Mouse (Mus musculus): ENCODE results near the gene Cd2ap.

The Cd2ap gene

DNA sequence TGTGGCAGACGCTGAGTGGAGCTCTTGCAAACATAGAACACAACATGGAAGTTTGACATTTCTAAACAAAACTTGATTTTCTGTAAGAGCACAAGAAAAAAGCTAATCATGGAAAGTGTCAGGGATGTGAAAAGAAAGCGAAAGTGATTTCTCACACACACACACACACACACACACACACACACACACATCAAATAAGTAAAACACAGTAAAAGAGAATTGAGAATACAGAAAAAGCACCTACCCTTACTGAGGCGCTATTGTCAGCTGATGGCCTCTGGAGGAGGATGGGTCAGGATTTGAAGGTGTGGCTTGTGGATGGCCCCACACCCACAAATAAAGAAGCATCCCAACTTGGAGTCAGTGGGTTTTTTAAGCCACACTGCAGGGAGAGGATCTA lies 19.0 kb downstream of the Cd2ap start:
- peak; percentile 57 for DNase-seq

DNA sequence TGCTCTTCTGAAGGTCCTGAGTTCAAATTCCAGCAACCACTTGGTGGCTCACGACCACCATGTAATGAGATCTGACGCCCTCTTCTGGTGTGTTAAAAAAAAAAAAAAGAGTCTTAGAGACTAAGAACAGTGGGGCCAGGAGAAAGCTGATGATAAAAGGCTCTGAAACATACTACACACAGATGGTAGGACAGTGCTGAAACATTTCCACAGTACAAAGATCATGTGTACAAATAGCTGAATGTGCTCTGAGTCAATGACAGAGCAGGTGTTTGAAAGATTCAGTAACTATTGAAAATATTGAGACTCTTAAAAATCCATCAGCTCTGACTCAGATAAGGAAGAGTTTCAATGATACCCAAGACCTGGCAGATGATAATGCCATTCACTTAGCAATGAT lies 29.4 kb downstream of the Cd2ap start:
- DNase-seq, result no peak

DNA sequence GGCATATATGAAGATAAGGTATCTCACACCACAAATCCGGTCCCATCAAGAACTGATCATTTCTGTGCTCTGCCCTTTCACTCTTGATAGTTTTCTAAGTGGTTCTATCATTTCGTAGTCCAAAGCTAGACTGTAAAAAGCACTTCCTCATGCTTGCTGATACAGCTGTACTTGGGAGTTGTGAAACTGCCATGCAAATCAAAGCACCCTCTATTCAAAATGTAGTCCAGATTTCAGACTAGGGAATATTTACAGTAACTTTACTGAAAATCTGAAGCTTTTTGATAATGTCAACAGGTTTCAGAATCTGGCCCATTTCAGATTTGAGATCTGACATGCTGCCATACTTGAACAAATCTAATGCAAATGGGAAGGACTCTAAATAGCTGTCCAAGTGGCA lies 39.3 kb downstream of the Cd2ap start:
- DNase-seq, result no peak

DNA sequence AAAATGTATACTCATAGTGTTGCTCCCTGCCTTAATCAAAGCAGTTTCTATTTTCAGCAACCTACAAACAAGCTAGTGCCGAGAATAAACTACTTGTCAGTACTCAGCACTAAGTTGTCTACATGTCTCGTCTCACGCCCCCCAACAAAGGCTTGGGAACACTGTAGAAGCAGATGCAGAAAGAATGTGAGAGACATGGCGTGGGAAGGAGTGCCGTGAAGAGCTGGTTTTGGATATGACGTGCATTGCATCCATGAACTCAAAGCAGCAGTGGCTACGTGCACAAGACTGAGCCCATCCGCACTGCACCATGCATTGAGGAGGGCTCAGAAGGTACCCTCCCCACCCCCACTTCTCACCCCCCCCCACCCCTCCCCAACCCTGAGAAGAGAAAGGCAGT lies 53.7 kb downstream of the Cd2ap start:
- DNase-seq, result no peak

DNA sequence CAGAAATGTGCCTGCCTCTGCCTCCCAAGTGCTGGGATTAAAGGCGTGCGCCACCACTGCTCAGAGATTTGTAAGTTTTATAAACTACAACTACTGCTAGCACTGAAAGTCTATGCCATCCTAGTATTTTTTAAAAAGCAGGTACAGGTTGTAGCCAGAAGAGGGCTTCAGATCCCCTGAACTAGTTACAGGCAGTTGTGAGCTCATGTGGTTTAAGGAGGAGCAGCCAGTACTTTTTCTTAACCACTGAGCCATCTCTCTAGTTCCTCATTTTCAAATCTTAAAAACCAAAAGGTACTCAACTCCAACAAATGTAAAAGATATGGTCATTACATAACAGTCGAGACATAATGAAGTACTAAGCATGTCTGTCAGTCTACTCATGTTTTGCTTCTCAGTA lies 61.1 kb downstream of the Cd2ap start:
- DNase-seq, result no peak

DNA sequence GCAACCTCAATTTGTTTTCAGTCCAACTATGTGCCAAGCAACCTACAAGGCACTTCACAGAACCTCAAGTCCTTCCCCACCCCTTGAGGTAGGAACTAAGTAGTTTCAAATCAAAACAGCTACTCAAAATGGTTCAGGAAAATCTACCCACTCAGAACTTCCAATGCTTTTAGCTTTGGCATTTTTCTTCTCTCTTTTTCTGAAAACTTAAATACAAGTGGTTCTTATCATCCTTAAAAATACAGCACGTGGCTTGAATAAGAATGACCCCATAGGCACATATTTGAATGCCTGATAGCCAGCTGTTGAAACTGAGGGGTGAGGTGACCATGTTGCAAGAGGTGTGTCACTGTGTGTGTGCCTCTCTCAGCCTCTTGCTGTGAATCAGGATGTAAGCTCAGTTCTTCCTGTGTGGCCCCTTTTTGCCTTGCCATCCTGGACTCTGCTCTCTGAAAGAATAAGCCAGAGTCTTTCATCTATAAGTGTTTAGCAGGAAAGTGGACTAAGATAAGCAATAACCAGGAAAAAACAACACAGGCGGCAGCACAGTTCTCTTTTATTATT lies 84.0 kb downstream of the Cd2ap start:
- no peak for DNase-seq

DNA sequence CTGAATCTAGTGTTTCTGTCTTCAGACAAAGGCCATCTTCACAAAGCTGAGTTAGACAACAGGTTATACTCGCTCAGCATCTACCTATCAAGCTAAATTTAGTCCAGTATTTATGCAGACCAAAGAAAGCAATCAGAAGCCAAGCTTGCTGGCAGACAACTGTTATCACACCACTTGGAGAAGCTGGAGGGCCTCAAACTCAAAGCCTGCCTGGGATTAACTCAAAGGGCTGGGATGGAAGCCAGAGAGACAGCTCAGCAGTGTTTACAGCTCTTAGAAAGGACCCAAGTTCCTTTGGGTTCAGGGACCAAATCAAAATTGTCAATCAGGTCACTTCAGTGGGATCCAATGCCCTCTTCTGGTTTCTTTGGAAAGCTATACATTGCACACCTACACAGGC lies 85.7 kb downstream of the Cd2ap start:
- DNase-seq, result no peak

DNA sequence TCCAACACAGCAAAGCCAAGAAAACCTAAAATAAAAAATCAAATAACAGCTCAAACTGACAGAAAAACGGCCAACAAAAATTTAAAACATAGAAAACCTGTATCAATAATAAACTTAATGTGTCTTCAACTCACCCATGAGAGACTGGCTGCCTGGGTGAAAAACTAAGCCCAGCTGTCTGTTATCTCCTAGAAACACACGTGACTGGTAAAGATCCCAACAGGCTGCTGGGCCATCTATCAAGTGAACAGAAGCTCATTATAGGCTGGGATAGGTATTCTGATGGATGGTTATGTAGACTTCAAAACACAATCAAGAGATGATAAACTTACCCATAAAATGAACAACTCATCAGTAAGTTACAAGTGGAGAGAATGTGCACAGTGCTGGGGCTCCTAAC lies 86.7 kb downstream of the Cd2ap start:
- DNase-seq, result no peak

DNA sequence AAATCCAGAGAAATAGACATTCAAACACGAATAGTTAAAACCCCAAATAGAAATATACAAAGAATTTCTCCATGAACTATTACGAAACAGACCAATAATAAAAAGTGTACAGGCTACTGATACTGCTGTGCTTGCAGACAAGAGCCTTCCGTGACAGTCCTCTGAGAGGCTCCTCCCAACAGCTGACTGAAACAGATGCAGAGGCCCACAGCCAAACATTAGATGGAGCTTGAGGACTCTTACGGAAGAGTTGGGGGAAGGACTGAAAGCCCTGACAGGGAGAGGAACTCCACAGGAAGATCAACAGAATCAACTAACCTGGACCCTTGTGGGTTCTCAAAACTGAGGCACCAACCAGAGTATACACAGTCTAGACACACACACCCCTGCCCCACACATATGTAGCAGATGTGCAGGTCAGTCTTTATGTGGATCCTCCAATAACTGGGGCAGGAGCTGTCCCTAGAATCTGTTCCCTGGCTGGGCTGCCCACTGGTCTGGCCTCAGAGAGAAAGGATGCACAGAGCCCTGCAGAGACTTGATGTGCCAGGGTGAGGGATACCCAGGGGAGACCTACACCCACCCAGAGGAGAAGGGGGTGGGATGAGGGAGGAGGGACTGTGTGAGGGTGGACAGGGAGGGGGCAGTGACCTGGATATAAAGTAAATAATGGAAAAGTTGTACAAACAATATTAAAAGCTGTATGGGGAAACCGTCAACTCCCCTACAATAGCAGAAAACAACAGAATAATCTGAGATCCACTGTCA lies 87.6 kb downstream of the Cd2ap start:
- DNase-seq, result peak; percentile 93

DNA sequence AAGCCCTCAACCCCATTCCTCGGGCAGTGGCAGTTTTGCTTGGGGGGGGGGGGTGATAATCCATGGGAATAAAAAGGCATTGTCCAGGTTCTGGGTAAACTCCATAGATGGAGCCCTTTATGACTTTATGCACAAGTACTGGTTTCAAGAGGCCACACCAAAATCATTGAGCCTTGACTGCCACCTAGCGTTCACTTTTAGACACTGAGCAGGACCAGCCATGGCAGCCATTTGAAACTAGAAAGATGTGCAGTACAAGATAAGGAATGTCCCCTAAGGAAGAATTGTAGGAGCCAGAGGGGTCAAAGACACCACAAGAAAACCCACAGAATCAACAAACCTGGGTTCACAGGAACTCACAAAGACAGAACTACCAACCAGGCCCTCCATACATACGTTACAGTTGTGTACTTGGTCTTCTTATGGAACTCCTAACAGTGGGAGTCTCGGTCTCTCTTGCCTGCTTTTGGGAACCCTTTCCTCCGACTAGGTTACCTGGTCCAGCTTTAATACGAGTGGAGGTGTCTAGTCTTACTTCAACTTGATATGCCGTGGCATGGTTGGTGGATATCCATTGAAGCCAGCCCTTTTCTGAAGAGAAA lies 94.2 kb downstream of the Cd2ap start:
- peak; percentile 89 for DNase-seq

DNA sequence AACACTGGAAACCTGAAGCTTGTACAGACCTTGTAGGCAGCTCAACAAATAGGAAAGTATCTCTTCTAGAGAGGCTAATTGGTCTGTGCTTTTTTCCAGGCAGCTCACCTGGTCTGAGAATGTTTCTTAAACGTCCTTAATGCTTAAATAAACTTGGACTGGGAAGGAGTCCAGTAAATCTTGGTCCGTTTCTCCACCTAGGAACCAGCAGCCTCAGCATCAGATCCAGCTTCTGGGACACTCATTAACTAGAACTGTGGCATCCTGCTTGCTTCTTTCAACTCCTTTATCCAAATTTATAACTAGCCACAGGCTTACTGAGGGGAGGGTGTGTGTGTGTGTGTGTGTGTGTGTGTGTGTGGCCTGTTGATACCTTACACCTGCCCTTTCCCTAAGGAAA lies 122.7 kb downstream of the Cd2ap start:
- no peak for DNase-seq

DNA sequence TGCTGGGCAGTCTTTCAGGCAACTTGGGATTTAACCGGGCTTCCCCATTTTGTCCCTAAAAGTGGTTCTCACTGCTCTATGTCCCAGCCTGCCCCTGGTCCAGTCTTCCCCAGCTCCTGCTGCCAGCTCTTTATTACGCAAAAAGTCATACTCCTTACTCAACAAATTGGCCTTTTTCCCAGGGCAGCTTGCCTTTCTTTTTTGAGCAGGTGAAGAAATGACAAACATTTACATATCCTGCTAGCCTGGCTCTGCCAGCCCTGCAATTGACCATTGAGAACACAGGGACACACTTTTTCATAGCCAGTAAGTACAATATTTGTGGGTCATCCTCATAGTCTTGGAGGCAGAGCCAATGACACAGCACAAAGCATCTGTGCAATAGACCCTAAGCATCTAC lies 124.3 kb downstream of the Cd2ap start:
- DNase-seq, result peak; percentile 96

DNA sequence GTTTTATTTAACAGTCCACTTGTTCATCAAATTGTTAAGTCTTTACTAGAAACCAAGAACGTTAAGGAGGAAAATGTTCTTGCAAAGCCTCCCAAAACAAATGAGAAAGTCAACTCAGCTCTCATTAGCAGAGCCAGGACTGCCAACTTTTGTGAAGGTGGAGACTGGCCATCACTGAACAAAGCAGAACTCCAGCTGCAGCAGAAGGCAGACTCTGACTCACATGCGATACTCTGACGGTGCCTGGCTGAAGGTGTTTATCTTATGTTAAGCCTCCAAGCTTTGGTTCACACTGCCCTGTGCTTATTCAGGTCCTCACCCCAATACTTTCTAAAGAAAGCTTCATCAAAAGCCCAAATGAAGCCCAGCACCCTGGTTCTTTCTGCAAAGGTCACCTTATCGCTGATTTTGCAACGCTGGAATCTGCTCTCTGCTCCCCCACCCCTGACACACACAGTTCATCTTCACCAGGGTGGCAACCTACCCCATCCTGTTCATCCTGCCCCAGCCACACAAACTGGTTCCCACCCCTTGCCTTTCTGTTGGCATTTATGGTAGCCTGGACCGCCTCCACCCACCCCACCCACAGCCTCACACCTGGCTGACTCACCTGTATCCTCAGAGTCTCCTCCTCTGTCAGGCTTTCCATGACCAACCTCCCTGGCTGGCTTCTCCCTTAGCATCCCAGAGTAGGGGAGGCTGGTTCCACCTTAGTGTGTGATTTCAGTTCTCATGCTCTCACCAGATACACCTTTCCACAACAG lies 130.6 kb downstream of the Cd2ap start:
- no peak for DNase-seq
